Mouse (Mus musculus): ENCODE measurements around the gene Slc51b. TPM values are rescaled to one million over a fixed set of nuclear protein-coding genes. Genes with fewer than 3 reads are reported as not detected.
A peak's percentile ranks its signal among the peaks of the same experiment; 100 is the strongest.

Slc51b gene
- total RNA-seq (2014; fragmentation: Nextera tagmentation) (not detected in 2 replicates), total RNA-seq (2017) (not detected in 2 replicates), polyA plus RNA-seq (2012) (not detected in 2 replicates)

DNA sequence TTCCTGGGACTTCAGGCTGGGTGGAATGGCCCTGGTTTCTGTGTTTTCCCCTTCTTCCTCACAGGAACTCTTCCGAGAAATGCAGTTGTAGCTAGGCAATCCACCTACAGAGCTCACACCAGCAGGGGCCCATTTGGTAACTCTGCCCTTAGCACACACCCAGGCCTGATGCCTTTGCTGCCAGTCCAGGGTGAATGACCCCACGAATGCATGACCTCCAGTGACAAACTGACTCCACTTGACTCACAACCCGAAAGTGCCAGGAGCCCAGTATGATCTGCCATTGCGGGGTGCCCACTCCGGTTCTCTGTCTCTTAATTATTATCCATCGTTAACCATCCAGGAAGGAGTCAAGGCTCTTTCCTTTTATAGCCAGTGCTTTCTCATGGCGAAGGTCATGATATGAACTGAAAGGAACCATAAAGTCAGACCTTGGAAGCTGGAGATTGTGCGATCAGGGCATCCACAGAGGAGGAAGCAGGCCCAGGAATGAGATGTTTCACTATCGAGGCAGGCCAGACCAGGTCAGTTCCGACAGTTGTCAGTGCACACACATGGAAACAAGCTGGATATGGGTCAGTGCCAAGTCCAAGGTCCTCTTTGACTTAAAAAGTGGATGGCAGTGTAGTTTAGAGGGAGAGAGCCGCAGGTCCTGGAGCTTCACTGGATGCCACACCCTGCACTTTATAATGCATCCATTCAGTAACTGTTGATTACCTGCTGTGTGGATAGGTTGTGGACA, at the start of gene Slc51b:
Slc51b (minus strand) TSS at position 196 of the 742 bp plus-strand sequence.
- Histone ChIP-seq H3K9me3 (replicated peaks) (no peaks in the 10 kb centered on the region), H3K27me3 (ENCODE audit: insufficient read depth, low read length) (peaks cover 40% of the 10 kb centered on the region), H3K4me1 (ENCODE audit: insufficient read depth, low read depth, low read length) (peaks cover 23% of the 10 kb centered on the region), H3K36me3 (replicated peaks) (no peaks in the 10 kb centered on the region), H3K4me3 (ENCODE audit: low read depth, low read length) (no peak within 1 kb of the TSS)
- ATAC-seq (ENCODE audit: extremely low read depth, insufficient number of reproducible peaks, low FRiP score, poor library complexity, severe bottlenecking) (no peak), DNase-seq (ENCODE audit: low spot score) (no peak)
- TF ChIP-seq POLR2AphosphoS5 (IDR thresholded peaks at IDR 0.05; ENCODE audit: insufficient replicate concordance, low read depth, low read length) (no peak), TAL1 (conservative IDR thresholded peaks at IDR 0.05; ENCODE audit: low read depth, low read length) (no peak), CTCF (IDR thresholded peaks at IDR 0.05; ENCODE audit: low read depth, low read length) (no peak), GATA1 (IDR thresholded peaks at IDR 0.05; ENCODE audit: borderline replicate concordance, low read length) (no peak), GATA2 (IDR thresholded peaks at IDR 0.05; ENCODE audit: borderline replicate concordance, low read depth, low read length) (no peak)

GRCm38 (mm10) chr9:65467686-65468085, 44.9 kb upstream of the Slc51b start:
- DNase-seq (ENCODE audit: low spot score) (no peak), ATAC-seq (ENCODE audit: extremely low read depth, insufficient number of reproducible peaks, low FRiP score, poor library complexity, severe bottlenecking) (no peak)
- Histone ChIP-seq H3K27me3 (ENCODE audit: insufficient read depth, low read length) (no peaks in the 10 kb centered on the region), H3K36me3 (replicated peaks) (peaks cover 70% of the 10 kb centered on the region), H3K4me3 (ENCODE audit: low read depth, low read length) (no peak overlapping the region), H3K4me1 (ENCODE audit: insufficient read depth, low read depth, low read length) (peaks cover 5% of the 10 kb centered on the region), H3K9me3 (replicated peaks) (0 out of 2 replicates have a peak, but pooled peaks cover 2% of the 10 kb centered on the region)
- TF ChIP-seq GATA1 (IDR thresholded peaks at IDR 0.05; ENCODE audit: borderline replicate concordance, low read length) (no peak), GATA2 (IDR thresholded peaks at IDR 0.05; ENCODE audit: borderline replicate concordance, low read depth, low read length) (no peak), POLR2AphosphoS5 (IDR thresholded peaks at IDR 0.05; ENCODE audit: insufficient replicate concordance, low read depth, low read length) (no peak)

- no peak for ATAC-seq (ENCODE audit: extremely low read depth, insufficient number of reproducible peaks, low FRiP score, poor library complexity, severe bottlenecking)
- no peak for DNase-seq (ENCODE audit: low spot score)
- Histone ChIP-seq H3K4me3 (ENCODE audit: low read depth, low read length) (no peak overlapping the region), H3K9me3 (replicated peaks) (0 out of 2 replicates have a peak, but pooled peaks cover 2% of the 10 kb centered on the region), H3K4me1 (ENCODE audit: insufficient read depth, low read depth, low read length) (peaks cover 30% of the 10 kb centered on the region), H3K36me3 (replicated peaks) (peaks cover 54% of the 10 kb centered on the region), H3K27me3 (ENCODE audit: insufficient read depth, low read length) (no peaks in the 10 kb centered on the region)
- TF ChIP-seq GATA2 (IDR thresholded peaks at IDR 0.05; ENCODE audit: borderline replicate concordance, low read depth, low read length) (no peak), GATA1 (IDR thresholded peaks at IDR 0.05; ENCODE audit: borderline replicate concordance, low read length) (no peak), CTCF (IDR thresholded peaks at IDR 0.05; ENCODE audit: low read depth, low read length) (no peak), TAL1 (conservative IDR thresholded peaks at IDR 0.05; ENCODE audit: low read depth, low read length) (no peak), POLR2AphosphoS5 (IDR thresholded peaks at IDR 0.05; ENCODE audit: insufficient replicate concordance, low read depth, low read length) (no peak)
Observed at GRCm38 (mm10) chr9:65465241-65465640, 42.5 kb upstream of the Slc51b start.

- Histone ChIP-seq H3K4me3 (ENCODE audit: low read depth, low read length) (no peak overlapping the region), H3K4me1 (ENCODE audit: insufficient read depth, low read depth, low read length) (peaks cover 34% of the 10 kb centered on the region), H3K36me3 (replicated peaks) (peaks cover 43% of the 10 kb centered on the region), H3K27me3 (ENCODE audit: insufficient read depth, low read length) (no peaks in the 10 kb centered on the region), H3K9me3 (replicated peaks) (0 out of 2 replicates have a peak, but pooled peaks cover 2% of the 10 kb centered on the region)
- TF ChIP-seq GATA1 (IDR thresholded peaks at IDR 0.05; ENCODE audit: borderline replicate concordance, low read length): no peak
- no peak for TF ChIP-seq GATA2 (IDR thresholded peaks at IDR 0.05; ENCODE audit: borderline replicate concordance, low read depth, low read length)
- TF ChIP-seq TAL1 (conservative IDR thresholded peaks at IDR 0.05; ENCODE audit: low read depth, low read length): no peak
- no peak for TF ChIP-seq POLR2AphosphoS5 (IDR thresholded peaks at IDR 0.05; ENCODE audit: insufficient replicate concordance, low read depth, low read length)
- ATAC-seq (ENCODE audit: extremely low read depth, insufficient number of reproducible peaks, low FRiP score, poor library complexity, severe bottlenecking) (no peak), DNase-seq (ENCODE audit: low spot score) (no peak)
Observed at GRCm38 (mm10) chr9:65464161-65464560, 41.4 kb upstream of the Slc51b start.

- DNase-seq (ENCODE audit: low spot score) (no peak), ATAC-seq (ENCODE audit: extremely low read depth, insufficient number of reproducible peaks, low FRiP score, poor library complexity, severe bottlenecking) (no peak)
- no peak overlapping the region for H3K4me3 ChIP-seq (ENCODE audit: low read depth, low read length)
- peaks cover 34% of the 10 kb centered on the region for H3K4me1 ChIP-seq (ENCODE audit: insufficient read depth, low read depth, low read length)
- H3K36me3 ChIP-seq (replicated peaks): peaks cover 30% of the 10 kb centered on the region
- H3K9me3 ChIP-seq (replicated peaks): 0 out of 2 replicates have a peak, but pooled peaks cover 2% of the 10 kb centered on the region
- no peaks in the 10 kb centered on the region; the same call in 1 of the 2 replicates for H3K27me3 ChIP-seq (ENCODE audit: insufficient read depth, low read length)
- TF ChIP-seq POLR2AphosphoS5 (IDR thresholded peaks at IDR 0.05; ENCODE audit: insufficient replicate concordance, low read depth, low read length): no peak
- TF ChIP-seq GATA1 (IDR thresholded peaks at IDR 0.05; ENCODE audit: borderline replicate concordance, low read length): no peak
- no peak for TF ChIP-seq GATA2 (IDR thresholded peaks at IDR 0.05; ENCODE audit: borderline replicate concordance, low read depth, low read length)
- no peak for TF ChIP-seq TAL1 (conservative IDR thresholded peaks at IDR 0.05; ENCODE audit: low read depth, low read length)
Observed at GRCm38 (mm10) chr9:65462544-65462943, 39.8 kb upstream of the Slc51b start.

GRCm38 (mm10) chr9:65460732-65461442, 38.1 kb upstream of the Slc51b start, which contains the start of gene Spg21:
Spg21 (plus strand) TSS chr9:65460947.
- ATAC-seq (ENCODE audit: extremely low read depth, insufficient number of reproducible peaks, low FRiP score, poor library complexity, severe bottlenecking) (peak; percentile 75), DNase-seq (ENCODE audit: low spot score) (peak; percentile 77)
- Histone ChIP-seq H3K4me1 (ENCODE audit: insufficient read depth, low read depth, low read length) (peaks cover 34% of the 10 kb centered on the region), H3K4me3 (ENCODE audit: low read depth, low read length) (peak within 1 kb of the TSS; percentile 97), H3K27me3 (ENCODE audit: insufficient read depth, low read length) (no peaks in the 10 kb centered on the region; the same call in 1 of the 2 replicates), H3K36me3 (replicated peaks) (peaks cover 19% of the 10 kb centered on the region), H3K9me3 (replicated peaks) (0 out of 2 replicates have a peak, but pooled peaks cover 2% of the 10 kb centered on the region)
- TF ChIP-seq TAL1 (conservative IDR thresholded peaks at IDR 0.05; ENCODE audit: low read depth, low read length): no peak
- no peak for TF ChIP-seq GATA2 (IDR thresholded peaks at IDR 0.05; ENCODE audit: borderline replicate concordance, low read depth, low read length)
- TF ChIP-seq CTCF (IDR thresholded peaks at IDR 0.05; ENCODE audit: low read depth, low read length): no peak
- no peak for TF ChIP-seq GATA1 (IDR thresholded peaks at IDR 0.05; ENCODE audit: borderline replicate concordance, low read length)
- TF ChIP-seq POLR2AphosphoS5 (IDR thresholded peaks at IDR 0.05; ENCODE audit: insufficient replicate concordance, low read depth, low read length): no peak

Measured in G1E (cell line).